Mouse (Mus musculus) mouse trophoblast stem cell (cell line): ENCODE data around the gene U2af2.

Experiments used
- in situ Hi-C, 2 experiments: fragments of 300-500 bp; cut with MseI, MboI; formaldehyde crosslinking; loops; 2 replicates in 1 of 2; 3 replicates in 1 of 2; pipeline ENCODE4 v1.15.1; 2025

Gene U2af2

DNA sequence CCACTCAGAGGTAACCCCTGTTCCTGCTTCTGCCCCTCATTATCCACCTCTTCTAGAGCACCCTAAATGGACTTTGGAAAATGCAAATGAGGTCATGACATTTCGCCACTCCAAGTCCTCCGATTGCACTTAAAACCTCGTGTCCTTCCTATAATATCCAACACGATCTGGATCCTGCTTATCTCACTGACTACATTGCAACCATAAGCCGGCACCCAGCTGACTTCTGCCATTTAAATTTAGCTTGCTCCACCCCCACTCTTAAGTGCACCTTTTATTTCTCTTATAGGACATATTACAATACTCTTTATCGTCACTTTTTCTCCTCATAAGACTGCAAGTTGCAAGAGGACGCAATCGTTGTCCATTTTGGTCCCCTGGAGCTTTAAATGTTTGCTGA is 24.5 kb upstream of the U2af2 start:
- in situ Hi-C loops = no loop called here

DNA sequence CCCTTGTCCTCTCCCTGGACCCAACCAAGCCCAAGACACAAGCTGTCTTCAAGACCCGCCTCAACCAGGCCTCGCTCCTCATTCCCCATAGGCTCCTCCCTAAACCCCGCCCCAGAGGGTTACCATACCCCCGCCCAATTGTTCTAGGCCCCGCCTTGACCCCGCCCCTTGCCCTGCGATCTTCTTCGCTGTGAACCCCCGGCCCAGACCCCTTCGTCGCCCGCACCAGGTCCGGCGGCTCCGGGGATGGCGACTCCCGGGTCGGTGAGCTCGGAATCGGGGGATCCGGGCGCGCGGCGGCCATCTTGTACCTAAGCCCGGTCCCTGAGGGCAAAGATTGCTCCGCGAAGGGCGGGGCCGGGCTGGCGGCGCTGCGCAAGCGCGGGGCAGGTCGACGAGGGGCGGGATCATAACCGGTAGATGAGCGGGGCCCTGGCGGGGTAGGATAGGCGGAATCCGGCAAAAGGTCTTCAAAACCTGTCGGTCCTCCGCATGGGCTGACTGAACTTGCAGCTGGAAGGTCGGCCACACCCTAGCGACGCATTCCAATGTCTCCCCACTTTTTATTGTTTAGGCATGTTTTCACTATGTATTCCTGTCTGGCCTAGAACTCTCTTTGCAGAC is 23.7 kb upstream of the U2af2 start, which contains the start of gene Zfp784:
TSS of gene Zfp784 (minus strand) at position 338 of the 624 bp plus-strand sequence.
- in situ Hi-C loops = no loop called here

DNA sequence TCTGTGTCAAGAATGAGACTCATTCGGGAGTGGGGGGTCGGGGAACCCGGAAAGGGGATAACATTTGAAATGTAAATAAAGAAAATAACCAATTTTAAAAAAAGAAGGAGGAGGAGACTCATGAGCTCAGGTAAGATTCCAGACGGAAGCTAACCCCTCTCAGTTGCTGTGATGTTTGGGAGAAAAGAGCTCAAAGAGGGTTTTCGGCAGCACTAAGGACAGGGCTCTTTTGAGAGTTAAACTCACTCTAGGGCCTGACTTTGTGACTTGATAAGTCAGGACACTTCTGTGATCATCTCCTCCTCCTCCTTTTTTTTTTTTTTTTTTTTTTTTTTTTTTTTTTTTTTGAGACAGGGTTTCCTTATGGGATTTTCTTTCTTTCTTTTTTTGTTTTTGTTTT is 23.0 kb upstream of the U2af2 start:
- in situ Hi-C loops = no loop called here

DNA sequence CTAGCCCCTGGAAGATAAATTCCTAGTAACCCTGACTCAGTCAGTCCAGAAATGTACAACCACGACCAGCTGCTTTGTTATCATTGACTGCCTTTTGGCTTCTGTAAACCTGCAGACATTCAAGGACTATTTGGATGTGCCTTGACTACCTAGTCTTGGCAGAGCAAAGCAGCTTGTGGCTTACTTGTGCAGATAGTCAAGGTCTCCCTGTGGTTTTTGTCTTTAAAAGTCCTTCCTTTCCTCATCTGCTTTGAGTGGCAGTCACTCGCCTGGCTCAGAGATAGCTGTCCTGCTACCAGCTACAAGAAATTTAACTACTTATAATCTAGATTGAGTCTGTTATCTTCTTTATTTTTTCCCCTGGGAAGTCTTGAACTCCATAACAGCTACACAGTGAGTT is 17.0 kb upstream of the U2af2 start:
- in situ Hi-C loops = loop anchor here (5.0 to 10.0 kb wide), 2 partner anchors 100 to 103 kb away; no protein-coding TSS in a partner anchor

DNA sequence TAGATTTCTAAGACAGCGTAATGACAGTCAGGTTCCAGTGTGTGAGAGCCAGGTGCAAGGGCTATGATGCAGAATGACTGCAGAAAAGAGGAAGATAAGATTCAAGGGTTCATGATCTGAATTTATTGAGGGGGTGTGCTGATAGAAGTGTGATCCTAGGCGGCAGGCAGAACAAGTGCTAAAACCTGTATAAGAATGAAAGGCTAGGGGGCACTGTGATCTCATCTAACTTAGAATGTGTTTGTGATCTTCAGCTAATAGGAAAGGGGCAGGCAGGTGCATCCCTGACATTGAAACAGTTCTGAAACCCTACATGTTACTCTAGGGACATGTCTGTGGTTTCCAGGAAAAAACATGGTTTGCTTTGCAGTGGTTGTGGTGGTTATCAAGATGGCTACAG is 15.8 kb upstream of the U2af2 start:
- in situ Hi-C loops = loop anchor here (5.0 to 10.0 kb wide), 2 partner anchors 101 to 104 kb away; no protein-coding TSS in a partner anchor

DNA sequence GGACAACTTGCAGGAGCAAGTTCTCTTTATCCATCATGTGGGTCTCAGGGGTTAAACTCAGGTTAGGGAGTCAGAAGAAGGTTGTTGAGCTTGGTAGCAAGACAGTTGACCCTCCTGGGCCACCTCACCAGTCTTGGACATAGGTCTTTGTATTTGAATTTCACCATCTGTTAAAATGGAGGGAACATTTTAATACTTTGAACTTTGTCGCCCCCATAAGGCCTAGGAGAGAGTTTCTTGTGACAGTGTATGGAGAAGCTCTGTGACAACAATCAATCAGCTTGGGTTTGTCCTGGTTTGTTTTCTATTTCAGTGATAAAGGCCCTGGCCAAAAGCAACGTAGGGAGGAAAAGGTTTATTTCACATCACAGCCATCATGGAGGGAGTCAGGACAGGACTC is 14.6 kb upstream of the U2af2 start:
- in situ Hi-C loops = loop anchor here (5.0 to 10.0 kb wide), 2 partner anchors 103 to 105 kb away; no protein-coding TSS in a partner anchor

DNA sequence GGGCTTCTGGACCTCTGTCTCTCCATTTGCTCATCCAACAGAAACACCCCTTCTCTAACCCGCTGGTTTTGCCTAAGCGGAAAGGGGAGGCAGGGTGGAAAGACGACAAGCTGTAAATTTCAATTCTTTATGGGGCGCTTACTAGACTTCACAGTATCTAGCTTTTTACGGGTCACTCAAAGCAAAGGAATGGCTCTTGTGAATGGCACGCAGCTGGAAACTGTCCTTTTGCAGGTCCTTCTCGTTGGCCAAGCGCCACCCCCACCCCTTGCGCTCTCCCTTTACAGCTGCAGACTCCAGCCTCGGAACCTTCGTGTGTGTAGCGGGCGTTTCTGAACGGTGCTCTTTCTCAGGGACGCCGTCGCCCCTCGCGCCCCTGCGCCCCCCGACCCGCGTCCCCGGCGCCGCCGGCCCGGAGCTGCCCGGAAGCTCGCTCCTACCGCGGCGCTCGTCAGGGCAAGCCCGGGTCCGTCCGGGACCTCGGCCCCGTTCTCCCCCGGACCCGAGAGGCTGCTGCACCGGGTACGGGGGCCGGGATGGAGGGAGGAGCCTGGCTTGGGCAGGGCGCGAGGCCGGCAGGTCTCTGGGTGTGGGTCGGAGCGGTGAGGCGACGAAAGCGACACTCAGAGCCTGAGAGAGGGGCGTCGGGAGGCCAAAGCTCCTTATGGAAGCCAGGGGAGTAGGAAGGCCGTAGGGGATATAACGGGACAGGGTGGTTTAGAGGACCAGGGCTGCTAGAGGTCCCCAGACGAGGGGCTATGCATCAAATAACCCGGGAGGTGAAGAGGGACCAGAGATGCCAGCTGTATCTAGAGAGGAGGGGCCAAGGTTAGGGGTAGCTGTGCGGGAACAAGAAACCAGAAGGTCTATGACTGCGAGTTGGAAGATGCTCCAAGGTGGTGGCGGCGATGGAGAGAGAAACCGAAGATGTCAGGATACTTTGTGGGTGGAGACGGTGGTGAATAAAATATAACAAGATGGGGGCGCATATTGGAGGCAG is 10.4 kb upstream of the U2af2 start, which contains the start of gene Zfp580:
TSS of gene Zfp580 (plus strand) at position 346 of the 1,000 bp plus-strand sequence.
- in situ Hi-C loops = no loop called here

DNA sequence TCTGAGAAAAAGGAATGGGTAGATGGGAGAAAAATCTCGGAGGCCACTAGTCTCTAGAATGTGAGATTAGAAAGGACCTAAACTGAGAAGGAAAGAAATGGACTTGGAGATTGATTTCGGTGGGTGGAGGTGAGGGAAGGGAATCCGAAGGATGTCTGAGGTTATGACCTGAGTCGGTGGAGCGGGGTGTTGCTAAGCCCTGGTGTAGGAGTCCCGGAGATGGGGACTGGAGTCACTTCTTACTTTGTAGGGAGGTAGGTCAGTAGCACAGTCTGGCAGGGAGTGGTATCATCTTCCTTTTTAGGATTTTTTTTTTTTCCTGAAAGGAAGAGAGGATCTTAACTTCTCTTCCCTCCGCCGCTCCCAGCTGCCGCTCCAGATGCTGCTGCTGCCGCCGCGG is 9.5 kb upstream of the U2af2 start:
- in situ Hi-C loops = no loop called here

DNA sequence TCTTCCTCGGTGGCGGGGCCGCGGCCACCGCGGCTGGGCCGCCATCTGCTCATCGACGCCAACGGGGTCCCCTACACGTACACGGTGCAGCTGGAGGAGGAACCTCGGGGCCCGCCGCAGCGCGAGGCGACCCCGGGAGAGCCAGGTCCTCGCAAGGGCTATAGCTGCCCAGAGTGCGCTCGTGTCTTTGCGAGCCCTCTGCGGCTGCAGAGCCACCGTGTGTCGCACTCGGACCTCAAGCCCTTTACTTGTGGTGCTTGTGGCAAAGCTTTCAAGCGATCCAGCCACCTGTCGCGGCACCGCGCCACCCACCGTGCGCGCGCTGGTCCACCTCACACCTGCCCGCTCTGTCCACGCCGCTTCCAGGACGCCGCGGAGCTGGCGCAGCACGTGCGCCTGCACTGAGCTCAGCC is 9.0 kb upstream of the U2af2 start:
- in situ Hi-C loops = no loop called here

DNA sequence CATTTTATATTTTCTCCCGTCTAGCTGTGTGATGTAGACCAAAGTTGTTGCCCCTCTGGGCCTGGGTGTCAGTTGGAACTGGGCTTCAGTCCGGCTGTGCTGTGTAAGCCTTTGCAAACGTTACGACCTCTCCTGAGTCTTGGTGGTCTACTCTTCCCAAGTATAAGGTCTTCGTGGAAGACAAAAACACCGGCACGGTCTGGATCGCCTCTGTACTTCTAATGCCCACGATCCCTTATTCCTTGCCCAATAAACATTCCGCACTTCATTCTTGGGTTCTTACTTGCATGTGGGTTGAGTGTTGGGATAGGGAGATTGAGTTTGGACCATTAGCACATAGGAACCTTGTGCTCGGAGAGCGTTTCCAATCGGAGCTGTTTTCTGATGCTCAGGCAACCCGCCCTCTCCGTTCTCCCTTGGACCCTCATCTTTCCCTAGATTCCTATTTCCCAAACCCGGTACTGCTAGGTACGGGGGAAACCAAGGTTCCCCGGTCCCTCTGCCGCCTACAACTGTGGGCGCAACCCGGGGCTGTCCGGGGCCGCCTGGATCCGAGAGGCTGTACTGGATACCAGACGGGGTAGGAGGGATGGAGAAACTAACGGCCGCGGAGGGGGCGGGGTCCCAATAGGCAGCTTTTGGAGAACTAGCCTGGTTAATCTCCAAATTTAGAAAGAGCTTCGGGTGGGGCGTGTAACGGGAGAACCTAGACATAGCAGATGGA is 8.3 kb upstream of the U2af2 start:
- in situ Hi-C loops = no loop called here

DNA sequence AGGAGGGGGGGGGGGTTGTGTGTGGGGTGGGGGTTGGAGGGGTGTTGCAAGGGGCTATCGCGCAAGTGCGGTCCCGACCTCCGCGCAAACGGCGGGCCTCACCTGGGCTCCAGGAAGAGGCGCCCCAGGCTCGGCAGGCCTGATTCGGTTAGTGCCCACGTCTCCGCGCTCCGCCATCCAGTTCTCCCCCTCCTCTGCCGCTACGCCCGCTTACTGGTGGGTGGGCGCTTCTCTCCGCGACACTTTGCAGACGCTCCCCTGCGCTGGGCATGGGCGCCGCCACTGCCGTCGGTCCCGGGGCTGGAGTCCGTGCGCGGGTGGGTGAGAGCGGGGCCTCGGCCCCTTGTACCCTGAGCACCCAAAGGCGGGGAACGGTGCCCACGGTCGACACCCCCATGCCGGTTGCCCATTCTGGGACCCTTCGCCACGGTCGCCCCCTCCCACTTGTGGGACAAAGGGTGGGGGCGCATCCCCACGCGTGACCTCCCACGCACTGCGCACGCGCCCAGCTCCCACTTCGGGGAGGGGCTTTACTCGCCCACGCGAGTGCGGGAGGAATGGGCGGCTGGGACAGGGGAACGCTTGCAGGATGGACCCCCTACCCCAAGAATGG is 5.2 kb upstream of the U2af2 start:
- in situ Hi-C loops = no loop called here

DNA sequence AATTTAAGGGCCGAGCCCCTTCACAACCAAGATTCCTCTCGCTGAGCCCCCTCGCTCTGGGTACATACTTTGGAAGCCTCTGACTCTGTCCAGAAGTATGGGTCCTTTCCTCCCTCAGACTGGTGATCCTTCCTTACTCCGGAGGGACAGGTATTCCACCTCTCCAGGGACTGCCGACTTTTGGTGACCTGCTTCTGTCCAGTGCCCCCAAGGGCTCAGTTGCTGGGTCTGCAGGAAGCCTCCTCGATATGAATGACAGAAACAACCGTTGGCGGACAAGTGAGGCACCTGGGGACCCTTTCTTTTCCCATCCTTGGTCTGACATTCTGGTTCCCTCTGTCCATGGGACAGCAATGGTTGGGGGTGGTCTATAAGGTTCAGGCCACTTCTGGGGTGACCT is 4.6 kb upstream of the U2af2 start:
- in situ Hi-C loops = no loop called here

DNA sequence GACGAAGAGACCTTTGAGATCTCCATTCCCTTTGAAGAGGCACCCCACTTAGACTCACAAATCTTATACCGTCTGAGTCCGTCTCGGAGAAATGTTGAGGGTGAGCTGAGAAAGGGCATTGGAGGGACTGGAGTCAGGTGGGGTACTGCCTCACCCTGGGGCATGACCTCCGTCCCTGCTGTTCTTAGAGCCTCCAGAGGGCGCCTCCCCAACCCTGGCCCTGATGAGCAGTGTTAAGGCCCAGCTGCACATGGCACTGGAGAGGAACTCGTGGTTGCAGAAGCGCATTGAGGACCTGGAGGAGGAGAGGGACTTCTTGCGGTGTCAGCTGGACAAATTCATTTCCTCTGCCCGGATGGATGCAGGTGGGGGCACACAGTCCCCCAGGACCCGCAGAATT is 4.1 kb upstream of the U2af2 start:
- in situ Hi-C loops = no loop called here

DNA sequence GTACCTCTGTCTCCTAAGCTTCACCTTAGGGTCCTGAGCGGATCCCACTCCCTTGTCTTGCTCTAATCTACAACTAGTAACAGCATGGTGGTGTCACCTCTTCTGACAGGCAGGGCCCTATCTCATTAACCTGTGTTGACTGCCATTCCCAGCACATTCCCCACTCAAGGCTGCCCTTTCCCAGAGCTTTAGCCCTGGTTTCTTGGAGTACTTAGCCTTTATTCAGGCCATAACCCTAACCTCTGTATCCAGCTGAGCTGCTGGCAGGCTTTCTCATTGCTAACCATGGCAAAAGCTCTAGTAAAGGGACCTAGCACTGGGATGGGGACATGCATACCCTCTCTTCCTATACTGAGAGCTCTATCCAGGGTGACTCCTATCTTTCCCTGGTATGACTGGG is 3.3 kb upstream of the U2af2 start:
- in situ Hi-C loops = no loop called here

DNA sequence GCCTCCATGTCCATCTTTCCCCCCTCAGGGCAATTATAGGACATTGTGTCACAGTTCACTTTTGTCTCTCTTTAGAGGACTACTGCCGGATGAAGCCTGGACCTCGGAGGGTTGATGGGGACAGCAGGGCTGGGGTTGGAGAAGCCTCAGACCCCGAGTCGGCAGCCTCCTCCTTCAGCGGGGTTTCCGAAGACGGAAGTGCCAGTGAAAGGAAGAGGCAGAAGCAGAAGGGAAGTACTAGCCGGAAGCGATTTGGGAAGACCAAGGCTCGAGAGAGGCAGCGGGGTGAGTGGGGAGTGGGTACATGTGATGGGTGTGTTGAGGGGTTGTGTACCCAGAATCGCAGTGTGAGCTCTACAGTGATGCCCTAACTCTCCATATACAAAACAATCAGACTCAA is 2.5 kb upstream of the U2af2 start:
- in situ Hi-C loops = no loop called here

DNA sequence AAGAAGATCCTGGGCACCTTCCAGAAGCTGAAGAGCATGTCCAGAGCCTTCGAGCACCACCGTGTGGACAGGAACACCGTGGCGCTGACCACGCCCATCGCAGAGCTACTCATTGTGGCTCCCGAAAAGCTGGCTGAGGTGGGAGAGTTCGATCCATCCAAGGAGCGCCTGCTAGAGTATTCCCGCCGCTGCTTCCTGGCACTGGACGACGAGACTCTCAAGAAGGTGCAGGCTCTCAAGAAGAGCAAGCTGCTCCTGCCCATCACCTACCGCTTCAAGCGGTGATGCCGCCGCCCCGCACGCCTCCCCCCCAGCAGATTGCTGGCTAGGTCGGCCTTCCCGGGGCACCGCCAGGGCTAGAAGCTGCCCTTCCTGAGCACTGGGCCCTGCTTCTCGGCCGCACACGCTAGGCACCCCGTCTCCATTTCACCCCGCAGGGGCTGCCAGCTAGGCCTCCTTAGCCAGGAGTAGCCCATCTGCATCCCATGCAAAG is 1.7 kb upstream of the U2af2 start:
- in situ Hi-C loops = no loop called here

DNA sequence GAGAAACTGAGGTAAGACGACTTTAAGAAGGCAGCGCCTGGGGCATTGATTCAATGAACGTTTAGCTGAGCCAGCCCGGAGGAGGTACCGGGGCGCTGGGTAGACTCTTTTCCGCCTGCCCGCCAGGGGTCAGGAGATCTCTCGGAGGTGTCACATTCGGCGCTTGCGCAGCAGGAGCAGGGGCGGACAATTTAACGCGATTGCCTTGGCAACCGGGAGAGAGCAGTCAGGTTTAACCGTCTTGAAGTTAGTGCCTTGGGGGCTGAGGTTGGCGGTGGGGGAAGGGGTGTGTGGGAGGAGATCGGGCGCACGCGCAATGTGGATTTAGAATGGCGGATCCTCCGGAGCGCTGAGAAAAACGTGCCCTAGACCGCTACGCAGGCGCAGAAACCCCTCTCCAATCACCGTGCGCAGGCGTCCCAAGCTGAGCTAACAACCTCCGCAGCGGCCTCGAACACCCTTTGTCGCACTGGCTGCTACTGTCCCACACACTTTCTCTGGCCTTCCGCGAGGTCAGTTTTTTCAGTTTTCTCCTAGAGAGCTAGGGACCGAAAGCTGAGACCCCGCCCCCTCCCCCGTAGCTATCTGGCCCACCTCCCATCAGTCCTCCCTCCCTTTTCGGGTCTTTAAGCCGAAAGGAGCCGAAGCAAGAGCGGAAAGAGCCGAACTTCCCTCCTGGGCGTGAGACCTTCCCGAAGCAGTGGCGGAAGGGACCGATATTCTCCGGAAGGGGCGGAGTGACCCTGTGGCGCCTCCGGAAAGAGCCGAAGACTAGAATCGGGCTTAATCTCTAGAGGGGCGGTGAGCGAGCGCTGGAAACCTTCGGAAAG is 784 bp upstream of the U2af2 start:
- in situ Hi-C loops = no loop called here

DNA sequence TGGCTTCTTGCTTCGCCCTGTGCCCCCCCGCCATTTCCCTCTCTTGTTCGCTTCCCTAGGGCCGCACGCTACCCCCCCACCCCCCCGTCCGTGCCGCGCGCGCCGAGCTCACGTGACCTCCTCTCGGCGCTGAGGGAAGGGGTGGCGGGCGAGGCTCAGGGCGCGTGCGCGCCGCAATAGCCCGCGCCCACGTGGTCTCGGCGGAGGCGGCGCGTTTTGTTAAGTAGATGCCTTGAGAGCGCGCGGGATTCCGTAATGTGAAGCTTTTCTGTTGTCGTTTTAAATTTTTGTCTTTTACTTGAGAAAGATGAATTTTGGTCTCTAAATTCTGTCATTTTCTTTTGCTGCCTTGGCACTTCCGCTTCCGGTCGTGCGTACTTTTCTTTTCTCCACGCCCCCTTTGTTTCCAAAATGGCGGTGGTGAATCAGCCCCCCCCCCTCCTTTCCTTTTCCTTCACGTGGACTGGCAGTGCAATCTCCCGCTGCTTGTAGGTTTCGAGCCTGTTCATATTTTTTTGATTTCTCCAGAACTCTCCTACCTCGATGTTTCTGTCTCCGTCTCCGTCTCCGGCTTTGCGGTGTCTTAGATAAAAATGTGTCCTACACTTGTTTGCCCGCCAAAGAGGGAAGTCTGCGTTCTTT is 538 bp downstream of the U2af2 start:
- in situ Hi-C loops = no loop called here

DNA sequence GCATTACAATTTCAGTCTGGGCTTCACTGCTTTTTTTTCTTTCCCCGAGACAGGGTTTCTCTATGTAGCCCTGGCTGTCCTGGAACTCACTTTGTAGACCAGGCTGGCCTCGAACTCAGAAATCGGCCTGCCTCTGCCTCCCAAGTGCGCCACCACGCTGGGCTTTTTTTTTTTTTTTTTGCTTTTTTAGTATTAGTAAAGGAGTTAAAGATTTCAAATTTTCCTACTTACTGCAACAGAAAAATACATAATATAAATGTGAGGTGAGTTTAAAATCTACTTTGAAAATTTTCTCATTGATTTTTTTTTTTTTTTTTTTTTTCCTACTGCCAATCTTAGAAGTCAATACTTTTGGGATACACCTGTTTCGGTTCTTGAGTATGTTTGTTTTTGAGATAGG is 2.9 kb downstream of the U2af2 start:
- in situ Hi-C loops = no loop called here

DNA sequence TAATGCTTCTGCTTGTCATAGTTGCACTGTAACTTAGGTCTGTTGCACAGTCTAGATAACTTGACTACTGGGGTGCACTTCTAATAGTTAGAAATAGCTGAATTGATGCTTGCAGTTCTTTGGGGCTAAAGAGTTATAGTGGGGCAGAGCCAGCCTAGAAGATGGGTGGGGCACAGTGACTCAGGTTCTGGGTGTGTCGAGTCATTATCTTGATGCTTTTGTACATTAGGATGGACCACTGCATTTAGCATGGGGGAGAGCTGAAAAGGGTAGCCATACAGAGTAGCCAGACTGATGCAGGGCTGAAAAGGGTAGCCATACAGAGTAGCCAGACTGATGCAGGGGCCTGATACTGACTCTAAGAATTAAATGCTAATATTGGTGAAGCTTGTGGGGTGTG is 11.6 kb downstream of the U2af2 start:
- in situ Hi-C loops = no loop called here
